Mouse (Mus musculus) heart, postnatal 0 days (tissue): Measurements from ENCODE around the gene Rac3.

ENCODE experiments used
- CTCF ChIP-seq: IDR thresholded peaks from 2 replicates; pipeline ENCODE4 v1.5.1; 2016; ENCODE audit warnings: antibody characterized with exemption, control low read depth, low read depth
- EP300 ChIP-seq: IDR thresholded peaks from 2 replicates; pipeline ENCODE4 v1.6.1; 2016; ENCODE audit warnings: antibody characterized with exemption, low read depth

- TF ChIP-seq CTCF: no peak
- no peak for TF ChIP-seq EP300
These were observed 1.4 kb upstream of the Rac3 start for GRCm38 (mm10) chr11:120719841-120720376.
